Mouse (Mus musculus): ENCODE data around the gene Nectin2.

The Nectin2 gene

DNA sequence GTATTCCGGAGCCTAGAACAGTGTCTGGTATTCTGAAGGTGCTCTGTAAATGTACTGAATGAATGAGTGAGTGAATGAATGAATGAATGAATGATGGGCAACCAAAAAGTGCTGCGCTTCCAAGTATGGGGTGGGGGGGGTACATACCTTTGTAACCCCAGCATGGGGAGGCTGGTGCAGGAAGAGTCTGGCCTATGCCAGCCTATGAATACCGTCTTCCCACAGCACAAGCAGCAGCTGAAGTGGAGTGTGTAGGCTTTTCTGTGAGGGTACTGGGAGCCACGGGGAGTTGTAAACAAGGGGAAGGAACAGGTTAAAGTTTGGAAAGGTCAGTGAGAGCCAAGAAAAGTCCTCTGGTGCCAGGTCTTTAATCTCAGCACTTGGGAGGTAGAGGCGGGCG is 6.5 kb downstream of the Nectin2 start:
- no peak for DNase-seq (ENCODE audit: low spot score)

DNA sequence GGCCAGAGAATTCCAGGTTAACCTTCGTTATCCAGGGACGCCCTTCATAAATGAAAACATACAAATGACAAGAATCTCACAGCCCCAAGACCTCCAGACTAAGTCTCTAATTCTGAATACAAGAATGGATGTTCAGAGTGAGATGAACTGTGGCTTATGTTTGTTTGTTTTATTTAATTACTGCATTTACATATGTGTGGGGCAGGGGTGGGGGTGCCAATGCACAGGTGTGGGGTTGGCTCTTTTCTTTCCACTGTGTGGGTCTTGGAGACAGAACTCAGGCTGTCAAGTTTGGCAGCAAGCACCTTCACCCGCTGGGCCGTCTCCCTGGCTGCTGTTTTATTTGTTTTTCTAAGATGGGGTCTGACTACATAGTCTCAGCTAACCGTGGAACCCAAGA is 7.8 kb downstream of the Nectin2 start:
- DNase-seq (ENCODE audit: low spot score) = no peak

DNA sequence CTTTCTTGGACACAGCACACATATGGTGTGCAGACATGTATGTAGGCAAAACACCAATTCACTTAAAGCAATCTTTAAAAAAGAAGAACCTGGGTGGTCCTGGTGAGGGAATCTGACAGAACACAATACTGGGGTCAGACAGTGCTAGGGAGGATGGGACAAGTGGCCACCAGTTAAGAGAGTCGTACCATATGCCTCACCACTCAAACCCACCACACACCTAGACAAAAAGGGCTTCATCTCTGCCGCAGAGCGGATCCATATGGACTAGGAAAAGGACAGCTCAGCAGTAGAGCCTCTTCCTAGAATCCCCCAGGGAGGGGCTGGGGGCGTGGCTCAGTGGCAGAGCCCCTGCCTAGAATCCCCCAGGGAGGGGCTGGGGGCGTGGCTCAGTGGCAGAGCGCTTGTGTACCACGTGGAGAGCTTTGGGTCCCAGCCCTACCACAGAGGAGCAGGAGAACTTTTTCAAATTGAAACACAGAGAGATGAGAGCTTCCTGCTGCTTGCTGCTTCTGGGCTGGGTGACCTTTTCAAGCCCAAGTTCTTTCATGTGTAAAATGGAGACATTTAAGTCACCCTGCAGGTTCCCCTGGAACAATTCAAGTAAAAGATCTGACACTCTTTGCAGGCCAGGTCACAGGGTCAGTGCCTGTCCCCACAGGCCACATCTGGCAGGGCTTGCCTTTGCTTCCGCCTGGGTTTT is 8.8 kb downstream of the Nectin2 start:
- DNase-seq (ENCODE audit: low spot score) = no peak

- DNase-seq (ENCODE audit: low spot score) = no peak
These were observed 10.0 kb downstream of the Nectin2 start for GRCm38 (mm10) chr7:19740269-19740668.

GRCm38 (mm10) chr7:19738771-19739170 is 11.5 kb downstream of the Nectin2 start:
- no peak for DNase-seq (ENCODE audit: low spot score)

DNA sequence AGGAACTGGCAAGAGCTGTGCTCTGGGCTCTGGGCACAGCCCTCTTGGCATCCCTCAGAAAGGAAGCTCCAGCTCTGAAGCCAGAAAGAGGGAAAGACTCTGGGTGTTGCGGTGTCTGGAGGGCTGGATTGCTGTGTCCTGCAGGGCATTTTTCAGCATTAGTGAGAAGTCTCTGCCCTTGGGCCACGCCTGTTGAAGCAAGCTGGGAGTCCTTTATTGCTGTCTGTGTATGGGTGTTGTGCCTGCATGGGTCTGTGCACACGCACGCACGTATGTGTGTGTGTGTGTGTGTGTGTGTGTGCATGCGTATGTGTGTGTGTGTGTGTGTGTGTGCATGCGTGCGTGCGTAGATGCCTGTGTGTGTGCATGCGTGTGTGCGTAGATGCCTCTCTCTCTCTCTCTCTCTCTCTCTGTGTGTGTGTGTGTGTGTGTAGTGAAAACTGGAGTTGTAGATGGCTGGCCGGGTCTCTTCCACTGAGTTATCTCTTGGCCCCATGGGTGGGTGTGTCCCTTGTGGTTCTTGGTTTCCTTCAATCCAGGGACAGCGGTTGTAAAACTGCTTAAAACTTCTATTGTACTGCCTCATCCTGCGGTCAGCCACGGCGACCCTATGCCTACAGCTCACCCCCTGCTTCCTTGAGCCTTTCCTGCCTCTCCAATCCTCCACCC is 13.8 kb downstream of the Nectin2 start:
- no peak for DNase-seq (ENCODE audit: low spot score)

DNA sequence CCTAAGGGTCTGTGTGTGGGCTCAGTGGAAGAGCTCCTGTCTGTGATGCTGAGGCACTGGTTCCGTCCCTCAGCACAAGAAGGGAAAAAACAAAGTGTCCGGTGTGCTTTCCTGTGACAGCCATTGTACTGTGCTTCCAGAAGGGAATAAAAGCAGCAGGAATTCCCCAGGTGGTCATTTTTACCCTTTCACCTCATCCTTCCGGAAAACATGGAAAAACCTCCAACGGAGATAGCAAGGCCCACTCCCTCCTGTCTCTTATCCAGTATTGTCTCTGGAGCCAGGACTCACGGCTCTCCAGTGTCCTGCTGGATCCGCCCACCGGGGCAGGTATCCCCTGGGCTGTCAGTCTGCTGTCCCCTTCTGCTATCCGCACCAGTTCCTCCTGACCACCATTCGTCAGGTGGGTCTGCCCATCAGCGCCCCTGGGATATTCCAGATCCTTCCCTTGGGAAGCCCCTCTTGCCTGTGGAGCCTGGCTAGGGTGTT is 16.1 kb downstream of the Nectin2 start:
- DNase-seq (ENCODE audit: low spot score) = no peak

DNA sequence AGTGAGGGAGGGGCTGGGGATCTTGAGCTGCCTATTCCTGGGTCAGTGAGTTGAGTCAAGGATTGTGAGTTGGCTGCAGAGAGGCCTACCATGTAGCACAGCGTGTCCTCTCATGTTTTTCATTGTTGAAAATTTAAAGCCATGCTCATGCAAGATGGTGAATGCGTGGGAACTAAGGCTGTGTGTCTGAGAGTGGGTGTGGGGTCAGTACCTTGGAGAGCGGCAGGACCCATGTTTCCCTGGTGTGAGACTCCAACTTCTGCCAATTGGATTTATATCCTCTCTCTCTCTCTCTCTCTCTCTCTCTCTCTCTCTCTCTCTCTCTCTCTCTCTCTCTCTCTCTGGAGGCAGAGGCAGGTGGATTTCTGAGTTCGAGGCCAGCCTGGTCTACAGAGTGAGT is 23.7 kb downstream of the Nectin2 start:
- DNase-seq (ENCODE audit: low spot score) = no peak

DNA sequence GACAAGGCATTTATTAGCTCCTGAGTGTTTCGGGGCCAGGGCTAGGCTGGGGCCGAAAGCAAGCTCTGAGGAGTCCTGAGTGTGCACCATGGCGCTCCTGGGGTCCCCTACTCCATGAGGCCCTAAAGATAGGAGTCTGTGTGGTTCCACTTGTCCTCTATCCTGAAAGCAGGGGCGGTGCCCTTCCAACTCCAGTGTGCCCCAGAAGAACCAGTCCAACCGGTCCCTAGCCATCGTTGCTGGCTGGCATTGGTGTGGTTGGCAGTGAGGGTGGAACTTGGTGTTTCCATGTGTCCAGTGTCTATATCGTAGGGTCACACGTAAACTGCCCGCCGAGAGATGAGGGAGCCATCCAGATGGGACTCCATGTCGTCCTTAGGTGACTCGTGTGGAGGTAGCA is 26.1 kb downstream of the Nectin2 start:
- DNase-seq (ENCODE audit: low spot score) = no peak

- no peak for DNase-seq (ENCODE audit: low spot score)
These were observed 27.5 kb downstream of the Nectin2 start for GRCm38 (mm10) chr7:19722754-19723195.

GRCm38 (mm10) chr7:19719200-19719599 is 31.1 kb downstream of the Nectin2 start:
- no peak for DNase-seq (ENCODE audit: low spot score)

DNA sequence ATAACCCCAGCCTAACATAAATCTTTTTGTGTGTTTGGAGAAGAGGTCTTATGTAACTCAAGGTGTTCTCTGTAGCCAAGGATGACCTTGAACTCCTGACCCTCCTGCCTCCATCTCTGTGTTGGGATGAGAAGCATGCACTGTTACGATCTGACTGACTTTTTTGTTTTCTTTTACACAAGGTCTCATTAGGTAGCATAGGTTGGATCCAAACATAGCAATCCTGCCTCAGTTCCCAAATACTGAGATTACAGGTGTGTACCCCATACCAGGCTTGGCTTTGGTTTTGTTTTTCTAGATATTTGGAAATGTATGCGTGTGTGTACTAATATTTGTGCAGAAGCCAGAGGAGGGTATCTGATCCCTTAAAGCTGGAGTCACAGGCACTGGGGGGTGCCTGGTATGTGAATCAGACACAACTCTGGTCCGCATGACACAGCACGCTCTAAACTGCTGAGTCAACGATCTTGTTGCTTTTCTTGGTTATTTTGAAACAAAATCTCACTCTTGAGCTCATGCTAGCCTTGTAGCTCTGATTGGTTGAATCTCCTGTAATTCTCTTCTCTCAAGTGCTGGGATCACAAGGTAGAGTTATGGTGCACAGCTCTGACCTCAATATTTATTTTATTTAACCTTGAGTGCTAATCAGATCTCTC is 31.9 kb downstream of the Nectin2 start:
- DNase-seq (ENCODE audit: low spot score) = no peak

- DNase-seq (ENCODE audit: low spot score) = no peak
These were observed 32.9 kb downstream of the Nectin2 start for GRCm38 (mm10) chr7:19717346-19717745.

DNA sequence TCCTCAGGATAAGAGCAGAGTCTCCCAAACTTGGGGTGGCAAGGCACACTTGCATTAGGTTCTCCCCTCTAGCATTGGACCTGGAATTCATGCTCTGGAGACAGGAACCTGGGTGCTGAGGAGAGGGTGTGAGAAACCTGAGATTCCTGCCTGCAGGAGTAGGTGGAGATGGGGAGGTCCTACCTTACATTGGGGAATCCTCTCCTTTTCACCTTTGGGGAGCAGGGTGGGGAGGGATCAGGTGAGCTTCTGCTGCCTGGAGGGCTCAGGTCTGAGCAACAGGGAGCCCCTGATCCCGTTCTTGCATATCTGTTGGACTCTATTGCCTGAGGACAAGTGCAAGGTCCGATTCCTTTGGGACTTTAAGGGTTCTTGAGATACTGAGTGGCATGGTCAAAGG is 33.5 kb downstream of the Nectin2 start:
- DNase-seq (ENCODE audit: low spot score) = no peak

GRCm38 (mm10) chr7:19716055-19716682 is 34.1 kb downstream of the Nectin2 start:
- peak; percentile 42 for DNase-seq (ENCODE audit: low spot score)

DNA sequence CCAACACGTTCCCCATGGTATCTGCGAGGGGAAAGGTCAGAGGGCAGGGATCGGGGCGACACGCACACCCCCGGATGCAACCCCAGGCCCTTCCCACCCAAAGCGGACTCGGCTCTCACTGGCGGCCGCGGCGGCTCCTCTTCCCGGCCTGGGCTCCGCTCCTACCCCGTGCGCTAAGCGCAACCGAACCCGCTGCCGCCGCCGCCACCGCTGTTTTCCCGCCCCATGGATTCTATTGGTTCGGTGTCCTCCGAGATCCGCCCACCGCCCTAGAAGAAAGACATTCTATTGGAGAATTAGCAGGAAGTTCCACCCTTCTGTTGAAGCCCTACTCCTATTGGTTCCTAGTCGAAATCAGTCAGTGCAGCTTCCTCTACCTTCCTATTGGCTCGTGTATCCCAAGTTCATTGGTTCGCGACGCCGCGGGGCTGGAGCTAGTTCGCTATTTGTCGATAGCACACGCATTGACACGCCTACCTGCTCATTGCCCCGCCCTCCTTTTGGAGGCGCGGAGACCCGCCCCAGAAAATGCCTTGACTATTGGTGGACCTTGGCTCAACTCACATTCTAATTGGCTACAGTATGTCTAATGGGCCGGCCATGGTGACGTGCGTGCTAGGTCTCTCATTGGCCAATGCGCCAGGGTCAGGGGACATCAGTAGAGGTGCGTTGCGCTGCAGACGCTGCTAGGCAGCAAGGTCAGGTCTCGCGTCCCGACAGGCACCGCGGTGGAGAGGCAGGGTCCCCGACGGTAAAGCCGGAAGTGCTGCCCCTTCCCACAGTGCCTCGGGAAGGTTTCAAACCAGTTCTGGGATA is 34.8 kb downstream of the Nectin2 start, which contains the start of gene Tomm40:
Gene Tomm40 (minus strand): TSS at position 200 of the 816 bp plus-strand sequence.
- peak; percentile 100 for DNase-seq (ENCODE audit: low spot score)

- DNase-seq (ENCODE audit: low spot score) = no peak
These were observed 35.4 kb downstream of the Nectin2 start for GRCm38 (mm10) chr7:19714836-19715235.

- DNase-seq (ENCODE audit: low spot score) = no peak
These were observed 36.7 kb downstream of the Nectin2 start for GRCm38 (mm10) chr7:19713598-19713997.

- DNase-seq (ENCODE audit: low spot score) = no peak
These were observed 37.1 kb downstream of the Nectin2 start for GRCm38 (mm10) chr7:19713196-19713595.

DNA sequence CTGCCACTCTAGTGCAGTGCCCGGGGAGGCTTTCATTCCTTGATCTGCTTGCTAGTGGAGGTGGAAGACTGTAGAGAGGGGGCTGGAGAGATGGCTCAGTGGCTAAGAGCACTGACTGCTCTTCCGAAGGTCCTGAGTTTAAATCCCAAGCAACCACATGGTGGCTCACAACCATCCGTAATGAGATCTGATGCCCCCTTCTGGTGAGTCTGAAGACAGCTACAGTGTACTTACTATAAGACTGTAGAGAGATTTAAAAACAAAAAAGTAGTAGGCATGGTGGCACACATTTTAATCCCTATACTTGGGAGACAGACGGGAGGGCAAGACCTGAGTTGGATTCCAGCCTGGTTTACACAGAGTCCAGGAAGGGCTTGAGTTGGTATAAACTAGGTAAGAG is 37.9 kb downstream of the Nectin2 start:
- DNase-seq (ENCODE audit: low spot score) = no peak

- DNase-seq (ENCODE audit: low spot score) = no peak
These were observed 39.6 kb downstream of the Nectin2 start for GRCm38 (mm10) chr7:19710650-19711049.

GRCm38 (mm10) chr7:19705271-19705670 is 45.0 kb downstream of the Nectin2 start:
- DNase-seq (ENCODE audit: low spot score) = no peak

Data from T-cell, adult 2 months (primary cell).